Mouse (Mus musculus) liver, embryonic 12.5 days (tissue): ENCODE results near the gene Tdp2. TPM values are rescaled to one million over a fixed set of nuclear protein-coding genes. Genes with fewer than 3 reads are reported as not detected.

Experiments used
- ATAC-seq: fragments of 200-750 bp; cut with Nextera tagmentation; 2 replicates; pipeline ENCODE4 v1.8.0; 2017; ENCODE audit warnings: moderate number of reproducible peaks, mild to moderate bottlenecking, moderate library complexity
- H3K27ac ChIP-seq: fragments of 300-500 bp; sonication (generic); 2 replicates; pipeline ENCODE4 v1.5.1; 2016; ENCODE audit warnings: mild to moderate bottlenecking
- H3K27me3 ChIP-seq: fragments of 300-500 bp; sonication (generic); replicated peaks from 2 replicates; pipeline ENCODE4 v1.6.1; 2016; ENCODE audit warnings: mild to moderate bottlenecking, moderate library complexity
- H3K36me3 ChIP-seq: fragments of 300-500 bp; sonication (generic); 2 replicates; pipeline ENCODE4 v1.6.1; 2016; ENCODE audit warnings: mild to moderate bottlenecking, moderate library complexity
- H3K4me1 ChIP-seq: fragments of 300-500 bp; sonication (generic); 2 replicates; pipeline ENCODE4 v1.6.1; 2016
- H3K4me2 ChIP-seq: fragments of 300-500 bp; sonication (generic); 2 replicates; pipeline ENCODE4 v1.6.1; 2016; ENCODE audit warnings: mild to moderate bottlenecking, moderate library complexity
- H3K4me3 ChIP-seq: fragments of 300-500 bp; sonication (generic); 2 replicates; pipeline ENCODE4 v1.5.1; 2016; ENCODE audit warnings: mild to moderate bottlenecking, moderate library complexity
- H3K9ac ChIP-seq: fragments of 300-500 bp; sonication (generic); 2 replicates; pipeline ENCODE4 v1.6.1; 2016; ENCODE audit warnings: mild to moderate bottlenecking, moderate library complexity
- H3K9me3 ChIP-seq: fragments of 300-500 bp; sonication (generic); replicated peaks from 2 replicates; pipeline ENCODE4 v1.6.1; 2016; ENCODE audit warnings: mild to moderate bottlenecking, moderate library complexity
- WGBS: fragments of 180-500 bp; shearing (Covaris S2); methylation state at CpG from one replicate; pipeline ENCODE4 v1.1.7; 2016; ENCODE audit not compliant: insufficient replicate concordance; 5-methylcytosine and 5-hydroxymethylcytosine counted together
- polyA plus RNA-seq: library from polyadenylated mRNA; unstranded; fragments of >200 nt; fragmentation: Nextera tagmentation; extraction: Ambion mirVana; gene quantifications from 2 replicates; pipeline ENCODE4 v1.2.1, GENCODE M21; 2016

The Tdp2 gene
- 39.9 and 40.5 TPM in 2 replicates for polyA plus RNA-seq

- Histone ChIP-seq H3K27me3 (no peaks in the 10 kb centered on the region), H3K27ac (peak within 1 kb of the TSS; percentile 98), H3K4me3 (peak within 1 kb of the TSS; percentile 97), H3K4me1 (peaks cover 32% of the 10 kb centered on the region), H3K36me3 (peaks cover 13% of the 10 kb centered on the region), H3K9me3 (no peaks in the 10 kb centered on the region), H3K4me2 (peak within 1 kb of the TSS; percentile 78), H3K9ac (peak within 1 kb of the TSS; percentile 98)
- peak; percentile 95 for ATAC-seq
- under 1% methylated on average over 86 of the region's 90 CpGs for WGBS
Observed at GRCm38 (mm10) chr13:24831353-24832130, at the start of gene Tdp2, which contains the start of gene Acot13. TSS of gene Tdp2 (plus strand) at chr13:24831679. TSS of gene Acot13 (minus strand) at chr13:24831540.

- H3K27ac ChIP-seq: no peak overlapping the region
- H3K4me2 ChIP-seq: no peak overlapping the region
- 53% methylated on average over 5 of the region's 5 CpGs for WGBS
- no peaks in the 10 kb centered on the region for H3K9me3 ChIP-seq
- no peak overlapping the region for H3K4me3 ChIP-seq
- H3K9ac ChIP-seq: no peak overlapping the region
- H3K36me3 ChIP-seq: no peaks in the 10 kb centered on the region
- no peaks in the 10 kb centered on the region for H3K27me3 ChIP-seq
- no peaks in the 10 kb centered on the region for H3K4me1 ChIP-seq
- no peak for ATAC-seq
Observed at GRCm38 (mm10) chr13:24781916-24782315, 49.6 kb upstream of the Tdp2 start.

GRCm38 (mm10) chr13:24786014-24786490 is 45.4 kb upstream of the Tdp2 start:
- no peak for ATAC-seq
- Histone ChIP-seq H3K4me3 (no peak overlapping the region), H3K36me3 (no peaks in the 10 kb centered on the region), H3K27me3 (no peaks in the 10 kb centered on the region), H3K4me2 (no peak overlapping the region), H3K4me1 (no peaks in the 10 kb centered on the region), H3K9me3 (no peaks in the 10 kb centered on the region), H3K9ac (no peak overlapping the region), H3K27ac (no peak overlapping the region)
- WGBS: 52% methylated on average over 11 of the region's 11 CpGs

DNA sequence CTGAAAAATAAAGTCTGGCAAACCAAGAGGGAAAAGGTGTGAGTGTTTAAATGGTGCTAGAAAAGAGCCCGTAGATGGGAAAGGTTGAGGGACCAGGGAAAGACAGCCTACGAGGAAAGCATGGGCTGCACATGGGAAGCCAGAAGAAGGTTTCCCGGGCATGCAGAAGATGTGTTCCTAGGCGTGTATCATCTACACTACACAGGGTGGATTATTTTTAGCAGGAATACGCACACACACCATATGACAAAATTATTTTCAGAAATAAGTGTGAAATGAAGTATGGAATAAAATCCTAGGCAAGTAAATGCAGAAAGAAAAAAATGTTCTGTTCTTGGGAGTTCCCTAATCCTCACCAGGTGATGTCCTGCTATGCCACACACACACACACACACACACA is 44.0 kb upstream of the Tdp2 start:
- H3K36me3 ChIP-seq: no peaks in the 10 kb centered on the region
- WGBS: 77% methylated on average over 5 of the region's 5 CpGs

DNA sequence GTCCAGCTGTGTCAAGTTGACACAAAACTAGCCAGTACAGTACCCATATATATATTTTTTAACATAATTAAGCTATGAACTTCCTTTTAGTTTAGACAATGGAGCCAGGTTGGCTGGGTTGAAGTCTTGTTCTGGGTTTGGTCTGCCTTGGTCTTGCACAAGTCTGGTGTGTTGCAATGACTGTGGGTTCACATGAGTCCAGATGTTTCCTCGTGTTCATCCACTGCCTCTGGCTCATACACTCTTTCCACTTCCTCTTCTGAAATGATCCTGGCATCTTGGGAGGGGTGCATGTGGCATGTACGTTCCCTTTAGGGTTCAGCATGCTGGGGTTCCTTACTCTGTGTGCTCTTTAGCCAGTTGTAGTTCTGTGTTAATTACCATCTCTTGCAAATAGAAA is 40.1 kb upstream of the Tdp2 start:
- no peak overlapping the region for H3K27ac ChIP-seq

More for the DNA sequence above, 44.0 kb upstream of the Tdp2 start:
- H3K4me2 ChIP-seq: no peak overlapping the region
- no peak overlapping the region for H3K4me3 ChIP-seq
- no peak overlapping the region for H3K27ac ChIP-seq
- H3K9me3 ChIP-seq: no peaks in the 10 kb centered on the region
- H3K27me3 ChIP-seq: no peaks in the 10 kb centered on the region
- H3K9ac ChIP-seq: no peak overlapping the region
- no peak for ATAC-seq
- no peaks in the 10 kb centered on the region for H3K4me1 ChIP-seq

DNA sequence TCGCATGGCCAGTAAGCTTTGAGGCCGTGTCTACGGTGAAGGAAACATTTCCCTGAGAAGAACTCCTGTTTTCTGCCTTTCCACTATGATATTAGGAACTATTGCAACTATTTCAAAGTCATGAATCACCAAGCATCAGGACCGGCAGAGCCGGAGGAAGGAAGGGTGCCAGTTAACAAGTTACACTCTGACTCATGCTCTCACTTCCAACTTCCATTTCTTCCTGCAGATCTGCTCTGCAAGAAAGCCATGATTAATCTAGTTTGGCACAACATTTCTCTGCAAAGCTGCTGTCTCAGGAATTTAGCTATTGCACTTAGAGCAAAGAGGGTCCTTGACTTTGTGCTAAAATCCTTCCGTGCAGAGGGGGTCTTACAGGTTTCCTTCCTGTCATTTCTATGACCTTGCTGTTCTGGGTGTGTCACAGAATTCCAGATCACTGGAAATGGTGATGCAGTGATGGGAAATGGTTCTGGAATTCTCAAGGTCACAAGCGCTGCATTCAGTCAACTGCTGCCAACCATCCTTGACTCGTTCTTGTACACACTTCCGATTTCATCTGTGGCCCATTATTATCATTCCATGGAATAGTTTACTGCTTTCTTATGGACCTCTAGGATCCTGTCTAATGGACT is 39.0 kb upstream of the Tdp2 start:
- no peak overlapping the region for H3K9ac ChIP-seq
- H3K36me3 ChIP-seq: no peaks in the 10 kb centered on the region
- no peak overlapping the region for H3K4me2 ChIP-seq
- peak overlapping the region; percentile 5; the same call in 1 of the 2 replicates for H3K27ac ChIP-seq
- no peaks in the 10 kb centered on the region; the same call in 1 of the 2 replicates for H3K27me3 ChIP-seq
- no peak overlapping the region for H3K4me3 ChIP-seq
- no peak for ATAC-seq
- WGBS: 69% methylated on average over 9 of the region's 9 CpGs
- no peaks in the 10 kb centered on the region for H3K4me1 ChIP-seq
- no peaks in the 10 kb centered on the region for H3K9me3 ChIP-seq

More for the DNA sequence above, 40.1 kb upstream of the Tdp2 start:
- no peaks in the 10 kb centered on the region for H3K36me3 ChIP-seq
- H3K4me1 ChIP-seq: no peaks in the 10 kb centered on the region
- no peak overlapping the region for H3K4me3 ChIP-seq
- peak; percentile 42; the same call in 1 of the 2 replicates for ATAC-seq
- 23% methylated on average over 2 of the region's 2 CpGs for WGBS
- no peaks in the 10 kb centered on the region for H3K9me3 ChIP-seq
- H3K9ac ChIP-seq: no peak overlapping the region
- H3K4me2 ChIP-seq: no peak overlapping the region
- H3K27me3 ChIP-seq: no peaks in the 10 kb centered on the region

- Histone ChIP-seq H3K9me3 (no peaks in the 10 kb centered on the region), H3K27ac (no peak overlapping the region), H3K36me3 (0 out of 2 replicates have a peak, but pooled peaks cover 4% of the 10 kb centered on the region), H3K4me1 (peaks cover 15% of the 10 kb centered on the region), H3K27me3 (no peaks in the 10 kb centered on the region; the same call in 1 of the 2 replicates), H3K4me2 (no peak overlapping the region), H3K4me3 (no peak overlapping the region), H3K9ac (no peak overlapping the region)
- ATAC-seq: no peak
- 93% methylated on average over 4 of the region's 4 CpGs for WGBS
Observed at GRCm38 (mm10) chr13:24798686-24799085, 32.8 kb upstream of the Tdp2 start.

DNA sequence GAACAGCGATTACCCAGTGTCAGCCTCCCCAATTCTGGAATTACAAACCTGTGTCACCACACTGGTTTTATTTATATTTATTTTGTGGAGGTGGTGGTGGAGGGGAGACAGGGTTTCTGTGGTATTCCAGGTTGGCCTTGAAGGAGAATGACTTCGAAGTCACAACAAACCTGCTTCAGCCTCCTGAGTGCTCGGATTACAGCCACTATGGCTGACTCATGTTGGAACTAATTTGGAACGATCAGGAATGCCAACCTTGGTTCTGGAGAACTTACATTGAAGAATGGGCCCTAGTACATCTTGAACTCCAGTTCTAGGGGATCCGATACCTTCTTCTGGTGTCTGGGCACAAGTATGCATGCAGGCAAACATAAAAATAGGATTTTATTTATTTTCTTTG is 32.1 kb upstream of the Tdp2 start:
- peaks cover 20% of the 10 kb centered on the region for H3K4me1 ChIP-seq
- no peaks in the 10 kb centered on the region; the same call in 1 of the 2 replicates for H3K27me3 ChIP-seq
- WGBS: 78% methylated on average over 5 of the region's 5 CpGs
- peak overlapping the region; percentile 100 for H3K27ac ChIP-seq
- 0 out of 2 replicates have a peak, but pooled peaks cover 8% of the 10 kb centered on the region for H3K36me3 ChIP-seq
- H3K4me2 ChIP-seq: peak overlapping the region; percentile 90
- H3K9ac ChIP-seq: peak overlapping the region; percentile 100
- H3K9me3 ChIP-seq: no peaks in the 10 kb centered on the region
- peak overlapping the region; percentile 97 for H3K4me3 ChIP-seq
- ATAC-seq: no peak

GRCm38 (mm10) chr13:24799925-24800673 is 31.4 kb upstream of the Tdp2 start:
- ATAC-seq: peak; percentile 16
- WGBS: under 1% methylated on average over 31 of the region's 31 CpGs
- peak overlapping the region; percentile 100 for H3K9ac ChIP-seq
- H3K4me1 ChIP-seq: peaks cover 25% of the 10 kb centered on the region
- H3K4me2 ChIP-seq: peak overlapping the region; percentile 90
- H3K9me3 ChIP-seq: no peaks in the 10 kb centered on the region
- peak overlapping the region; percentile 97 for H3K4me3 ChIP-seq
- H3K36me3 ChIP-seq: peaks cover 13% of the 10 kb centered on the region
- H3K27ac ChIP-seq: peak overlapping the region; percentile 100
- no peaks in the 10 kb centered on the region; the same call in 1 of the 2 replicates for H3K27me3 ChIP-seq

- under 1% methylated on average over 42 of the region's 42 CpGs for WGBS
- peak overlapping the region; percentile 97 for H3K4me3 ChIP-seq
Observed at GRCm38 (mm10) chr13:24800674-24801307, 30.7 kb upstream of the Tdp2 start.

GRCm38 (mm10) chr13:24801308-24801921 is 30.1 kb upstream of the Tdp2 start, which contains the start of gene BC005537:
TSS of gene BC005537 (plus strand) at chr13:24801657.
- ATAC-seq: peak; percentile 44
- H3K4me3 ChIP-seq: peak within 1 kb of the TSS; percentile 97
- H3K4me1 ChIP-seq: peaks cover 34% of the 10 kb centered on the region
- H3K27ac ChIP-seq: peak within 1 kb of the TSS; percentile 100
- peaks cover 26% of the 10 kb centered on the region for H3K36me3 ChIP-seq
- H3K9me3 ChIP-seq: no peaks in the 10 kb centered on the region
- H3K9ac ChIP-seq: peak within 1 kb of the TSS; percentile 100
- H3K27me3 ChIP-seq: no peaks in the 10 kb centered on the region; the same call in 1 of the 2 replicates
- peak within 1 kb of the TSS; percentile 90 for H3K4me2 ChIP-seq
- under 1% methylated on average over 67 of the region's 74 CpGs for WGBS

More at GRCm38 (mm10) chr13:24800674-24801307, 30.7 kb upstream of the Tdp2 start:
- Histone ChIP-seq H3K36me3 (peaks cover 20% of the 10 kb centered on the region), H3K9me3 (no peaks in the 10 kb centered on the region), H3K27ac (peak overlapping the region; percentile 100), H3K4me1 (peaks cover 31% of the 10 kb centered on the region), H3K9ac (peak overlapping the region; percentile 100), H3K4me2 (peak overlapping the region; percentile 90), H3K27me3 (no peaks in the 10 kb centered on the region; the same call in 1 of the 2 replicates)
- ATAC-seq: peak; percentile 95
